Mouse (Mus musculus) stomach, postnatal 0 days (tissue): Measurements from ENCODE around the gene Vstm2b. TPM values are rescaled to one million over a fixed set of nuclear protein-coding genes. Genes with fewer than 3 reads are reported as not detected.

Experiments
- ATAC-seq: fragments of 200-750 bp; cut with Nextera tagmentation; 2 replicates; pipeline ENCODE4 v1.8.0; 2017; ENCODE audit not compliant: low FRiP score, low TSS enrichment
- DNase-seq: peaks from one replicate; pipeline ENCODE4 v3.0.0-alpha.2; 2016; ENCODE audit warnings: low spot score
- H3K27ac ChIP-seq: fragments of 300-500 bp; sonication (generic); replicated peaks from 2 replicates; pipeline ENCODE4 v1.5.1; 2014; ENCODE audit warnings: mild to moderate bottlenecking, control low read depth
- H3K27me3 ChIP-seq: fragments of 300-500 bp; sonication (generic); 2 replicates; pipeline ENCODE4 v1.6.1; 2014; ENCODE audit warnings: low read length; ENCODE audit not compliant: control insufficient read depth, insufficient read depth
- H3K36me3 ChIP-seq: fragments of 300-500 bp; sonication (generic); 2 replicates; pipeline ENCODE4 v1.6.1; 2014; ENCODE audit warnings: low read length, mixed read lengths; ENCODE audit not compliant: control insufficient read depth, insufficient read depth
- H3K4me1 ChIP-seq: fragments of 300-500 bp; sonication (generic); replicated peaks from 2 replicates; pipeline ENCODE4 v1.6.1; 2014; ENCODE audit warnings: antibody characterized with exemption; ENCODE audit not compliant: control insufficient read depth, insufficient read depth
- H3K4me2 ChIP-seq: fragments of 300-500 bp; sonication (generic); replicated peaks from 2 replicates; pipeline ENCODE4 v1.6.1; 2014; ENCODE audit warnings: low read depth, mild to moderate bottlenecking, control low read depth, moderate library complexity
- H3K4me3 ChIP-seq: fragments of 300-500 bp; sonication (generic); 2 replicates; pipeline ENCODE4 v1.5.1; 2014; ENCODE audit warnings: low read depth, low read length, control low read depth
- H3K9ac ChIP-seq: fragments of 300-500 bp; sonication (generic); 2 replicates; pipeline ENCODE4 v1.6.1; 2014; ENCODE audit warnings: mild to moderate bottlenecking, low read length, control low read depth, mixed read lengths
- H3K9me3 ChIP-seq: fragments of 300-500 bp; sonication (generic); 2 replicates; pipeline ENCODE4 v1.6.1; 2016; ENCODE audit warnings: low read length; ENCODE audit not compliant: control insufficient read depth
- CTCF ChIP-seq: IDR thresholded peaks from 2 replicates; pipeline ENCODE4 v1.5.1; 2016; ENCODE audit warnings: antibody characterized with exemption, low read depth, mild to moderate bottlenecking, moderate library complexity
- EP300 ChIP-seq: optimal IDR thresholded peaks from 2 replicates; pipeline ENCODE3; 2016; ENCODE audit warnings: antibody characterized with exemption
- WGBS: fragments of 180-500 bp; shearing (Covaris S2); extraction: QIAGEN DNeasy Blood & Tissue Kit; methylation state at CpG from one replicate; pipeline ENCODE4 v1.1.7; 2014; 5-methylcytosine and 5-hydroxymethylcytosine counted together
- polyA plus RNA-seq: library from polyadenylated mRNA; unstranded; fragments of >200 nt; fragmentation: Nextera tagmentation; extraction: Ambion mirVana; gene quantifications from 2 replicates; pipeline ENCODE4 v1.2.1, GENCODE M21; 2015

Vstm2b gene
- polyA plus RNA-seq, 1 experiment from 2014 or later = 0.81 TPM

- no peak overlapping the region for H3K9ac ChIP-seq
- ATAC-seq (no peak), DNase-seq (no peak)
- no peak overlapping the region for H3K4me3 ChIP-seq
- TF ChIP-seq CTCF (peak; percentile 71), EP300 (no peak)
- H3K4me2 ChIP-seq = no peak overlapping the region
- no peaks in the 10 kb centered on the region for H3K9me3 ChIP-seq
- H3K27ac ChIP-seq = no peak overlapping the region
- no peaks in the 10 kb centered on the region for H3K4me1 ChIP-seq
- WGBS = 57% methylated on average over 3 of the region's 3 CpGs
- no peaks in the 10 kb centered on the region for H3K36me3 ChIP-seq
- no peaks in the 10 kb centered on the region for H3K27me3 ChIP-seq
Measured at GRCm38 (mm10) chr7:40942233-40942935, 44.3 kb downstream of the Vstm2b start.

Other genes starting within 250 kb of the Vstm2b start
- not detected in 2 replicates for gene 4930433I11Rik, start 89.2 kb downstream of the Vstm2b start, polyA plus RNA-seq
- gene Gm4884, start 134.4 kb downstream of the Vstm2b start, polyA plus RNA-seq = not detected in 2 replicates